Mouse (Mus musculus) T-helper 2 cell (primary cell): ENCODE measurements at regions not wholly inside any gene's neighbourhood (a gene's known extent, or its start where the extent isn't known, plus 50 kb on each side); places are given as distances from the start of the nearest gene placed in this dataset.

ENCODE experiments used
- in situ Hi-C: fragments of 300-600 bp; cut with MboI, MseI; formaldehyde crosslinking; loops from one replicate; pipeline ENCODE4 v1.15.1; 2025; ENCODE audit warnings: high pct_unique_total_duplicates

- in situ Hi-C loops, result loop anchor here (5.0 kb wide), 1 partner anchor 41 kb away; no protein-coding TSS in a partner anchor
Measured at GRCm38 (mm10) chr3:121618561-121618960, 52.0 kb upstream of the 4930432M17Rik start.

- in situ Hi-C loops, result loop anchor here (5.0 kb wide), 1 partner anchor 41 kb away; no protein-coding TSS in a partner anchor
Measured at GRCm38 (mm10) chr3:121618161-121618560, 52.4 kb upstream of the 4930432M17Rik start.

- in situ Hi-C loops, result loop anchor here (5.0 kb wide), 1 partner anchor 40 kb away; no protein-coding TSS in a partner anchor
Measured at GRCm38 (mm10) chr3:121617351-121617750, 53.2 kb upstream of the 4930432M17Rik start.

- in situ Hi-C loops, result loop anchor here (5.0 kb wide), 1 partner anchor 39 kb away; no protein-coding TSS in a partner anchor
Measured at GRCm38 (mm10) chr3:121616075-121616474, 54.5 kb upstream of the 4930432M17Rik start.

DNA sequence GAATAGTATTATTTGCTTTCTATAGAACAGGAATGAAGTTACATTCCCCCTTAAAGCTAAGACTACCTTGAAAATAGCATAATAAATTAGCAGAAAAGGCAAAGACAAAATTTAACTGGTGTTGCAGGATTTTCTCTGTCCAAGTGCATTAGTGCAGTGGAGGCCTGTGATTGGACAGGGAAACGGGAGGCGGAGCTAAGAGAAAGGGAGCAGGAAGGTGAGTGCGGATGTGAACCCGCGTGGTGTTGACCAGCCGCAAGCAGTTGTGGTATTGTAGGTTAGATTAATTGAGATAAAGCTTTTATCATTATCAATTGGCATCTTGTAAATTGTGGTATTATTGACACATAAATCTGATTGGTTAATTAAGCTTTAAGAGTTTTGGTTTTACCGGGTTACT is 55.8 kb upstream of the 4930432M17Rik start:
- in situ Hi-C loops, result loop anchor here (5.0 kb wide), 1 partner anchor 37 kb away; no protein-coding TSS in a partner anchor

DNA sequence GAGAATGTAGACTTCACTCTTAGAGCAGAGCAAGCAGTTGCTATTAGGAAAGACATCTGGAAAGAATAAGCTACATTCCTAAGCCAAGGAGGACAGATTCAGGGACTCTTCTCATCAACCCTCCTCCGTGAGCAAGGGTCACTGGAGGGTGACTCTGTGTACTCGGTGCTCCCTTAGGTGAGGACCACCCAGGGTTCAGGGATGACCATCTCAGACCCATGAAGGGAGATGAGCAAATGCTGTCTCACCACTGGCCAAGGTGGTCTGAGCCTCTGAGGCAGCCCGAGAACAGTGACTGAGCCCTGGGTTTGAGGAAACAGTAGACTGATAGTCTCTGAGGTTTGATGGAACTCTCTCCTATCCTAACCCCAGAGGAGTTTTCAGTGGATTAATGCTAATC is 57.3 kb upstream of the 4930432M17Rik start:
- in situ Hi-C loops, result no loop called here

- in situ Hi-C loops, result no loop called here
Measured at GRCm38 (mm10) chr3:121609845-121610244, 60.7 kb upstream of the 4930432M17Rik start.

DNA sequence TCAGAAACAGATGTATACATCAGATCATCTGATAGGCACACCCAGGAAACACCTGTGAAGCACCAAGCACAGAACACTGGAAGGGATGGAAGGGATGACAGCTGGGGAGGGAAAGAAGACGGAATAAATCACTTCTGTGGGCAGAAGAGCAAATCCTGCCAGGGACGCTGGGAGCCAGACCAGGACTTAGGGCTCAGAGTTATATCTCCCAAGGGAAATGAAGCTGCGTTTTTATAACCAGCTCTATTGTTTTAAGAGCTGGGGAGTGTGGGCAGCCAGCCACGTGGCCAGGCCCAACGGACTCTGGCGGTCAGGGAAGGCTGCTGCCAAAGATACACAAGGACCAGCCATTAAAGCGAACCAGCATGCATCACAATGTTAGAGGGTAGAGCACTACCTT is 61.5 kb upstream of the 4930432M17Rik start:
- in situ Hi-C loops, result no loop called here

DNA sequence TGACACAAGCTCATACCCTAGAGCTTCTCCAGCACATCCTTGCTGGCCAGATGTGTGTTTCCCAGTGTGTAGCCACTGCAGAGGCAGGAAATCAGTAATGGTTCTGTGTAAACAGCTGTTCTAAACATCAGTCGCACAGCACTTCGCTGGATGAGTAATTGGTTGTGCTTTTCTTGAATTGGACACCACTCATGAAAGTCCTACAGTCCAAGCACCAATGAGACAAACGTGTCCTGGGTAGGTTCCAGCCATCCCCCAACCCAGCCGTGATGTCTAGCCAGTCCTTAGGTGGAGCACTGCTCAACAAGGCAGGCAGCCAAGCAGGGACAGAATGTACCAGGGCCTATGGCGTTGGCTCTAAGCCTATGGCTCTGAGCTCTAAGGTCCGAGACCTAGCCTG is 65.8 kb upstream of the 4930432M17Rik start:
- in situ Hi-C loops, result no loop called here

GRCm38 (mm10) chr3:121604081-121604480 is 66.5 kb upstream of the 4930432M17Rik start:
- in situ Hi-C loops, result no loop called here

- in situ Hi-C loops, result no loop called here
Measured at GRCm38 (mm10) chr3:121602826-121603370, 67.7 kb upstream of the 4930432M17Rik start.

DNA sequence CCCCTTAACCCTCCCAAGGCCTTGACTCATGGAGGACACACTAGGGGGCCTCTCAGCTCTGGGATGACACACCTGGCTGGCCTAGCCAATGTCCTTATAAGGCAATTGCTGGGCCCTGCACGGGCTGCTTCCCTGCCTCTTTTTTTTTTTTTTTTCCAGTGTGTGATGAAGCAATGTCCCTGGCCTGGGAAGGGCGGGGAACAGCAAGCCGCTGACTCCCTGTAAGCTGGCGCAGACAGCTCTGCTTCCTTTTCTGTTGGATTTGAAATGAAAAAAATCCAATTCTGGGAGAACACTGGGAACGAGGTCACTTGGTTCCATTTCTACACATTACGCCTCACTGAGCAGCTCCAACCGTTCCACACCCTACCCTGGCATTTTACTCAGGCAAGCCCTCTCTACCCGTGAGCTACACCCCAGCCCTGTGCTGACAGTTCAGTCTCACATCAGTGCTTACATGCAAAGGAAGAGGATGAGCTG is 68.4 kb upstream of the 4930432M17Rik start:
- in situ Hi-C loops, result no loop called here

DNA sequence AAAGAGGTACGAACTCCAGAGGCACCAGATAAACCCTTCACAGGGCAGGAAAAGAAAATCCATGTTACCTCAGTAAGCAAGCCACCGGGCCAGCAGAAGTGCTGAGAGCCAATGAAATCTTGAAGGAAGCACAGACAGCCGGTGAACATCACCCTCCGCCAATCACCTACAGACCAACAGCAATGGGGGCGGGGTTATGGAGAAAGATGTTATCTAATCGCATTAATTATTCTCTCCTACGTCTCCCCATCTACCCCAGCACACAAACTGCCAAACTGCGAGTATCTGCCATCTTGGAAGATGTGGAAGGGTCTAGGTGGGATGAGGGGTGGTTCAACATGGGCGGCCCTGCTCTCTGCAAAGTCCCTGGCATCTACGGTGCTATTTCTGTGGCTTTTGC is 68.6 kb upstream of the Slc44a3 start:
- in situ Hi-C loops, result no loop called here

DNA sequence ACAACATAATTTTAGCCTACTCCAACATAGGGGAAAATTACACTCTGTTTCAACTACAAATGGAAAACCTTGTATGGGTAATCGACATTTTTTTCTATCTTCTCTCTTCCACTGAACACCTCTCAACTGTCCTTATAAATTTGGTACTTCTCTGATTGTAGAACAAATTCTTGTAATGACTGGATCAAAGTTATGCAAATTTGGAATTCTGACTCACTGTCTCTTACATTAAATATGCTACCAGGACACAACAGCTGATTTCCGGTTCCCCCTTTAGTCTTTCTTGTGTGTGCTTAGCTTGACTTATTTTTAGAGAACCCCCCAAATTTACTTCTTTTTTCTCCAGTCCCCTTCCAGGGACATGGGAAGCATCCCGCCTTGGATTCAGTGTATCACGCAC is 68.2 kb upstream of the Slc44a3 start:
- in situ Hi-C loops, result no loop called here

DNA sequence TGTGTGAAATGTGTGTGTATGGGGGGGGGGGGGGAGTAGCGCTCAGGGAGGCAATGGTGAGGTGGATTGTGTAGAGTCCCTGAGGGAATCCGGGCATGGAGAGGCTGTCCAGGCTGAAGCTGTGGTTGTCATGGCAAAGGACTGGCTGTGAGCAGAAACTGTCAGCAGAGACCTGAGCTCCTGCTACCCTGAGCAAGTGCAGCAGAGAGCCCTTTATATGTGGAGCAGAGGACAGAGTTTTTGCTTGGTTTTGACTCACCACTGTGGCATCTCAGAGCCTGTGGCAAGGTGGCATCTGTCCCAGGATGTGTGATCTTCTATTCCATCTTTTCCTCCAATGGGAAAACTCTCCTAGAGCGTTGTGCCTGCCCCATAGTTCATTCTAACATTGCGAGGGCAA is 65.8 kb upstream of the Slc44a3 start:
- in situ Hi-C loops, result no loop called here

- in situ Hi-C loops, result no loop called here
Measured at GRCm38 (mm10) chr3:121597203-121597602, 65.0 kb upstream of the Slc44a3 start.

- in situ Hi-C loops, result no loop called here
Measured at GRCm38 (mm10) chr3:121594580-121594979, 62.4 kb upstream of the Slc44a3 start.

DNA sequence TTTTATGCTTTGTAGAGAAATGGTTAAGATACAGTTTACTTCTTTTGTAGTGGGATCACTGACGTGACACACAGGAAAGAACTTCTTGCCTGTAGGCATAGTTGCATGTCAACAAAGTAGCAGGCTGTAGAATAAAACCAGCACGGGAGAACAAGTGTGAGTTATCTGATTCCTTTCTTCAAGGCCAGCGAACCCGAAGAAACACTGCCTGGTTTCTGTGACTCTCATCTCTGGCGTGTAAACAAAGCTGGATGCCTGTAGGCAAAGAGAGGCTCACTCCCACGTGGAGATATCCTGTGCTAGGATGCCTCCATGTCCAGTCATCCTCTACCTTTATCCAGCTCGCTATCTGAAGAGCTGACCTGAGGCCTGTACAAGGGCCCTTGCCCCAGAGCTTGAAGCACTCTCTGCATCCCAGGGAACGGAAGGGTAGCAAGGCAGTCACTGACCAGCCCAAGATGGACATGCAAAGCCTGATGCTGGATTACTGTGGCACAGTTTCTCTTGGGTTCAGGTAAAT is 61.5 kb upstream of the Slc44a3 start:
- in situ Hi-C loops, result no loop called here

GRCm38 (mm10) chr3:121593143-121593542 is 60.9 kb upstream of the Slc44a3 start:
- in situ Hi-C loops, result no loop called here

GRCm38 (mm10) chr3:121589494-121589885 is 57.3 kb upstream of the Slc44a3 start:
- in situ Hi-C loops, result no loop called here

DNA sequence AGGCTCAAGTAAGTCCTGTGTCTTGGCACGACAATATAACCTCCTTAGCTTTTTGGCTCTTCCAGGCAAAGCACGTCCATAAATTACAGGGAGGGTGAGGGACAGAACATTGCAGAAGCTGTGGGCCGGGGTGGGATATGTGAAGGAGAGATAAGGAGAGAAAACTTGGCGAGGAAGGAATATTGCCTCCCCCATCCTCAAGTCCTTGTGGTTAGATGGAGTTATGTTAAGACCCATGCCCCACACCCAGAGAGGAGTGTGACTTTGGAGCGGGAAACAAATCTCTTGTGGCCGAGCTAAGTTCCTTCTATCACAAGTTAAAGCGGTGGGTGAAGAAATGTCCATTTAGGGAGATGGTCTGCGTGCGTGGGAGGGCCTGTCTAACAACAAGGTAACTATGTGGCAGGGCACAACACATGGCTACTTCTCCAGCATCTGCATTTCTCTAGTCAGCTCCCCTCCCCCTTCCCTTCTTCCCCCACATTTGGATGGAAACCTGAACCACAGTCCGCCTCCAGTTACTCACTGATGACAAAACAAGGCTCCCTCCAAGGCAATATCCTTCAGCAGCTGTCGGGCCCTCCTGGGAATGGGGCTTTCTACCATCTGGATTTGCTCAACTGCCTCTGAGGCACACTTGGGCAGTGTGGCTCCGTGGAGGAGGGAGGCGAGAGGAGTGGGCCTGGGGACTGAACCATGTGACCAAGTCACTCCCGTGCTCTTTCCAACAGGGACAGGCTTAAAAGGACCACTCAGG is 56.7 kb upstream of the Slc44a3 start:
- in situ Hi-C loops, result no loop called here

DNA sequence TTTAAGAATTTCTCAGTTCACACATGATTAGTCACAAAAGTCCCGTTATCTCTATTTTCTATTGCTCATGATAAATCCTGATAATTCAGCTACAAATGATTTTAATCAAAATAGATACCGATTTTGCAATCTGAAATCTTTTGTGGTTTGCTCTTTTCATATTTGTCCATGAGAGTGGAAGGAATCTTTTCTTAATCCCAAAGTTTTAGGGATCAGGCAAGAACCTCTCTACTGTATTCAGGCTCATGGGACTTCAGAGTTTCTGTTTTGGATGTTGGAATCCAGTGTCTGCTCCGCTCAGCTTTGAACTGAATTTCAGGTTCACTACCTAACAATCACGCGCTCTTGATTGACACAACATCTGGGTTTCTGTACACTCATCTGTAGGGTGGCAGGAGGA is 53.1 kb upstream of the Slc44a3 start:
- in situ Hi-C loops, result no loop called here

- in situ Hi-C loops, result no loop called here
Measured at GRCm38 (mm10) chr3:121584736-121585151, 52.5 kb upstream of the Slc44a3 start.
